Mouse (Mus musculus) splenic B cell, adult 2 months (primary cell): ENCODE data around the gene Galnt4.

Source experiments
- DNase-seq: peaks from one replicate; pipeline ENCODE4 v3.0.0-alpha.2; 2011; ENCODE audit warnings: low read depth, low spot score
- H3K27me3 ChIP-seq: 2 replicates; pipeline ENCODE4 v1.6.1; 2012; ENCODE audit warnings: mild to moderate bottlenecking, low read length, moderate library complexity, mixed read lengths; ENCODE audit not compliant: control insufficient read depth, poor library complexity, insufficient read depth, severe bottlenecking
- H3K36me3 ChIP-seq: 2 replicates; pipeline ENCODE4 v1.6.1; 2012; ENCODE audit warnings: mild to moderate bottlenecking, low read length, moderate library complexity, mixed read lengths; ENCODE audit not compliant: control insufficient read depth, poor library complexity, insufficient read depth, severe bottlenecking

Gene Galnt4

GRCm38 (mm10) chr10:99105522-99105921 is 2.4 kb upstream of the Galnt4 start:
- no peak for DNase-seq
- no peaks in the 10 kb centered on the region for H3K27me3 ChIP-seq
- H3K36me3 ChIP-seq: 0 out of 2 replicates have a peak, but pooled peaks cover 3% of the 10 kb centered on the region

GRCm38 (mm10) chr10:99106311-99106702 is 1.7 kb upstream of the Galnt4 start:
- Histone ChIP-seq H3K27me3 (no peaks in the 10 kb centered on the region), H3K36me3 (0 out of 2 replicates have a peak, but pooled peaks cover 4% of the 10 kb centered on the region)
- no peak for DNase-seq

GRCm38 (mm10) chr10:99106703-99107631 is 992 bp upstream of the Galnt4 start, which contains the start of gene Poc1b:
Poc1b (plus strand) TSS chr10:99107036.
- Histone ChIP-seq H3K36me3 (0 out of 2 replicates have a peak, but pooled peaks cover 4% of the 10 kb centered on the region), H3K27me3 (no peaks in the 10 kb centered on the region)
- peak; percentile 78 for DNase-seq

- Histone ChIP-seq H3K36me3 (0 out of 2 replicates have a peak, but pooled peaks cover 4% of the 10 kb centered on the region), H3K27me3 (no peaks in the 10 kb centered on the region)
- DNase-seq: no peak
Observed at GRCm38 (mm10) chr10:99108431-99108982, 548 bp downstream of the Galnt4 start.

GRCm38 (mm10) chr10:99113533-99113932 is 5.6 kb downstream of the Galnt4 start:
- DNase-seq: no peak
- H3K36me3 ChIP-seq: peaks cover 4% of the 10 kb centered on the region
- H3K27me3 ChIP-seq: no peaks in the 10 kb centered on the region

- peaks cover 4% of the 10 kb centered on the region for H3K36me3 ChIP-seq
- H3K27me3 ChIP-seq: no peaks in the 10 kb centered on the region
- DNase-seq: no peak
Observed at GRCm38 (mm10) chr10:99114295-99114694, 6.3 kb downstream of the Galnt4 start.

GRCm38 (mm10) chr10:99115471-99116236 is 7.7 kb downstream of the Galnt4 start:
- DNase-seq: no peak
- no peaks in the 10 kb centered on the region for H3K27me3 ChIP-seq

GRCm38 (mm10) chr10:99116237-99116632 is 8.3 kb downstream of the Galnt4 start:
- no peaks in the 10 kb centered on the region for H3K27me3 ChIP-seq
- no peak for DNase-seq

More at GRCm38 (mm10) chr10:99115471-99116236, 7.7 kb downstream of the Galnt4 start:
- peaks cover 1% of the 10 kb centered on the region for H3K36me3 ChIP-seq

GRCm38 (mm10) chr10:99116650-99117615 is 9.0 kb downstream of the Galnt4 start:
- Histone ChIP-seq H3K27me3 (no peaks in the 10 kb centered on the region), H3K36me3 (no peaks in the 10 kb centered on the region; the same call in none of the 2 replicates)
- DNase-seq: no peak

More at GRCm38 (mm10) chr10:99116237-99116632, 8.3 kb downstream of the Galnt4 start:
- no peaks in the 10 kb centered on the region; the same call in none of the 2 replicates for H3K36me3 ChIP-seq

- Histone ChIP-seq H3K27me3 (no peaks in the 10 kb centered on the region), H3K36me3 (no peaks in the 10 kb centered on the region; the same call in none of the 2 replicates)
- DNase-seq: no peak
Observed at GRCm38 (mm10) chr10:99117876-99118275, 9.9 kb downstream of the Galnt4 start.

GRCm38 (mm10) chr10:99118697-99119096 is 10.7 kb downstream of the Galnt4 start:
- Histone ChIP-seq H3K36me3 (no peaks in the 10 kb centered on the region; the same call in none of the 2 replicates), H3K27me3 (no peaks in the 10 kb centered on the region)
- no peak for DNase-seq

GRCm38 (mm10) chr10:99119471-99119870 is 11.5 kb downstream of the Galnt4 start:
- DNase-seq: no peak
- no peaks in the 10 kb centered on the region; the same call in none of the 2 replicates for H3K36me3 ChIP-seq

GRCm38 (mm10) chr10:99126225-99126624 is 18.3 kb downstream of the Galnt4 start, which contains the start of gene Phxr2:
Phxr2 (minus strand) TSS chr10:99126325.
- H3K27me3 ChIP-seq: no peaks in the 10 kb centered on the region
- no peak for DNase-seq
- H3K36me3 ChIP-seq: no peaks in the 10 kb centered on the region

More at GRCm38 (mm10) chr10:99119471-99119870, 11.5 kb downstream of the Galnt4 start:
- H3K27me3 ChIP-seq: no peaks in the 10 kb centered on the region
